Mouse (Mus musculus) cerebellum, adult 9-11 months (tissue): ENCODE data around the gene Tdpoz5.
"Not testable (repeated sequence)": the region's sequence is repeated elsewhere in the genome, so short reads cannot be mapped to it uniquely, and the experiment has no call there.

Experiments
- DNase-seq: peaks from one replicate; pipeline ENCODE4 v3.0.0; 2022

The Tdpoz5 gene

DNA sequence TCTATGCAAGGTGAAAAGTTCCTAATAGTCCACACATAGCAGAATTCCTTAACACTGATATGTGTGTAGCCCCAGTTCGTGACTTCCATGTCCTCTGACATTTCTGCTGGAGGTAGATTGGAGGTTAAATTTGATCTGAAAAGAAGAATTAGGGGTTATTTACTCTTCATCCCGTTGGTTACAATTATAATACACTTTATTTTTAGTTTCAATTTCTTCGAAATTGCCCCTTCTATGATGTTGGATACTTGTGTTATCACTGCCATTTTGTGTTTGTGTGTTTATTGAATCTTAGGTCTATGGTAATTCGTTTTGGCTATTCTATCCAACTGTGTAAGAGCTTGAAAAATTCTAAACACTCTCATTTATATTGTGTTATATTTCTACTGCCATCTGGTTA is at the start of gene Tdpoz5:
Gene Tdpoz5, minus strand, starts transcription at position 101 of the 400 bp plus-strand sequence.
- DNase-seq = not testable (repeated sequence)

DNA sequence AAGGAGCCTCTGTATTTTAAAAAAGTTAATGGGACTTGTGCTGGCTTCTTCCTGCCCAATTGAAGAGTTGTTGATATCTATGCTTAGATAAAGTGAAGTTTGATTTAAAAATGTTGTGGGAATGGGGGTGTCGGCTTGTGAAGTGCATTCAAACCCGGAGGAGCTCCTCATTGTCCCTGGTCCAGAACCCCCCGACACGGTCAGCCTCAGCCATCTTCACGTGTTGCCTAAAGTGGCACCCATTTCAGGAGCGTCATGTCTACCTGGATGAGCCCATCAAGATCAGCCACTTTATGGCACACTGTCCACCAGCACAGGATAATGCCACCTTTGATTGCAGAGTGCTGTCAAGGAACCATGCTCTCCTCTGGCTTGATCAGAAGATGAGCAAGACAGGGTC is 7.8 kb upstream of the Tdpoz5 start:
- not testable (repeated sequence) for DNase-seq

DNA sequence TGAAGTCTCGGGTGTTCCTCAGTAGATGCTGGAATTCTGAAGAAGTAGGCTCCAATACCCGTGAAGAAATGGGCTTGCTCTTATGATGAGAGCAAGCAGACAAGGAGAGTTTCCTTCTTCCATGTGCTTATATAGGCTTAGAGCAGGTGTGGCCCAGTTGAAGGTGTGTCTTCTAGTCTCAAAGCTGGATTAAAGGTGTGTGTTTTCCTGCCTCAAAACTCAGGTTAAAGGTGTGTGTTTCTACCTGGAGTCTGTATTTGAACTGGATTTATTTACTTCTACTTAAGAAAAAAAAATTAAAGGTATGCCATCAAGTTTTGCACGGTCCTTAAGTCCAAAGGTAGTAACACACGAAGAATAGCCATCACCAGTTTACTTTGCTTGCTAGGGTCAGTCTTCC is 17.7 kb downstream of the Tdpoz5 start, which contains the start of gene Gm9117:
Gene Gm9117, minus strand, starts transcription at position 101 of the 400 bp plus-strand sequence.
- DNase-seq = not testable (repeated sequence)

DNA sequence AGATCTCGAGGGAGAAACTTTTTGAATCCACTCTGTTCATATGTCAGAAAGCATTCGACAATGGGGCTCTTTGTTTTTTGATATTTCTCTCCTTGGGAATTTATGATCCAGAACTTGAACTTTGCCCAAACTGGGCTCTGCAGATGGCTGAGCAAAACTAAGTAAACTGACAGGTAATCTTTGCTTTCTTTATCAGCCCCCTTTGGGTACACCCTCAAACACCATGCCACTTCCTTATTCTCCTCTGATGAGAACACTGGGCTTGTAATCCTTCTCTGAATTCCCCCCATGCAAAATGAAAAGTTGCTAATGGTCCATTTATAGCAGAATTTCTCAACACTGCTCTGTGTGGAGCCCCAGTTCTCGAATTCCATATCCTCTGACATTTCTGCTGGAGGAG is 22.7 kb downstream of the Tdpoz5 start:
- DNase-seq = not testable (repeated sequence)
